Comparison of ENCODE assay signal across 8 mouse cellular contexts in genomic region chrX:13071241-13071775, GRCm38 (mm10). TPM values are rescaled to one million over a fixed set of nuclear protein-coding genes. Genes with fewer than 3 reads are reported as not detected.
DNase-seq lines count a peak whose midpoint lies in the region; ATAC-seq lines count a peak whose summit lies in the region.

Gene Usp9x (plus strand): TSS chrX:13071498.

- no peaks in the 10 kb centered on the region for H3K4me1 ChIP-seq in limb, embryonic 12.5 days (replicated peaks)
- H3K4me1 ChIP-seq in midbrain, embryonic 12.5 days, result no peaks in the 10 kb centered on the region
- no peaks in the 10 kb centered on the region for H3K4me1 ChIP-seq in stomach, embryonic 14.5 days (ENCODE audit: control insufficient read depth, insufficient read depth, low read length)

- H3K9ac ChIP-seq in limb, embryonic 12.5 days (replicated peaks), result peak within 1 kb of the TSS; percentile 85
- H3K9ac ChIP-seq in midbrain, embryonic 12.5 days (replicated peaks), result peak within 1 kb of the TSS; percentile 87
- H3K9ac ChIP-seq in stomach, embryonic 14.5 days (replicated peaks; ENCODE audit: low read depth, low read length), result peak within 1 kb of the TSS; percentile 63

- no peaks in the 10 kb centered on the region for H3K9me3 ChIP-seq in limb, embryonic 12.5 days
- H3K9me3 ChIP-seq in midbrain, embryonic 12.5 days, result no peaks in the 10 kb centered on the region
- no peaks in the 10 kb centered on the region for H3K9me3 ChIP-seq in stomach, embryonic 14.5 days (ENCODE audit: control insufficient read depth, low read depth, low read length)

- peaks cover 27% of the 10 kb centered on the region for H3K27me3 ChIP-seq in limb, embryonic 12.5 days
- H3K27me3 ChIP-seq in midbrain, embryonic 12.5 days, result peaks cover 3% of the 10 kb centered on the region
- no peaks in the 10 kb centered on the region for H3K27me3 ChIP-seq in stomach, embryonic 14.5 days (ENCODE audit: control insufficient read depth, insufficient read depth, low read length)

- H3K4me3 ChIP-seq in limb, embryonic 12.5 days (replicated peaks), result peak within 1 kb of the TSS; percentile 66
- peak within 1 kb of the TSS; percentile 72 for H3K4me3 ChIP-seq in midbrain, embryonic 12.5 days
- peak within 1 kb of the TSS; percentile 63 for H3K4me3 ChIP-seq in stomach, embryonic 14.5 days (ENCODE audit: low read depth, low read length)

- ATAC-seq in limb, embryonic 12.5 days (ENCODE audit: insufficient number of reproducible peaks, insufficient read depth, low FRiP score, low TSS enrichment, low read depth), result peak; percentile 95
- peak; percentile 92 for ATAC-seq in midbrain, embryonic 12.5 days (ENCODE audit: low FRiP score, low read depth)
- peak; percentile 91 for ATAC-seq in stomach, embryonic 14.5 days (ENCODE audit: insufficient number of reproducible peaks, insufficient read depth, low FRiP score, low read depth)

- H3K27ac ChIP-seq in limb, embryonic 12.5 days, result peak within 1 kb of the TSS; percentile 95
- H3K27ac ChIP-seq in midbrain, embryonic 12.5 days (replicated peaks), result peak within 1 kb of the TSS; percentile 96
- peak within 1 kb of the TSS; percentile 94 for H3K27ac ChIP-seq in stomach, embryonic 14.5 days (ENCODE audit: low read length)

- peak within 1 kb of the TSS; percentile 54 for H3K4me2 ChIP-seq in limb, embryonic 12.5 days
- peak within 1 kb of the TSS; percentile 53 for H3K4me2 ChIP-seq in midbrain, embryonic 12.5 days (replicated peaks)
- peak within 1 kb of the TSS; percentile 32 for H3K4me2 ChIP-seq in stomach, embryonic 14.5 days (replicated peaks; ENCODE audit: low read depth, low read length)

- 9% methylated on average over 16 of the region's 36 CpGs for WGBS in limb, embryonic 12.5 days
- WGBS in midbrain, embryonic 12.5 days, result 24% methylated on average over 34 of the region's 36 CpGs
- 8% methylated on average over 20 of the region's 36 CpGs for WGBS in stomach, embryonic 14.5 days

- peak in 1 of 2 experiments; percentile 88 for DNase-seq in layer of hippocampus, adult 18-20 months (ENCODE audit: low spot score in 2 of 2)
- no peak for DNase-seq in layer of hippocampus, adult 9-10 months (ENCODE audit: low spot score)
- DNase-seq in c-Kit-positive CD71-positive TER-119-positive erythroid progenitor cells, embryonic 14.5 days (ENCODE audit: low spot score), result peak; percentile 74
- peak; percentile 89 for DNase-seq in gastrocnemius, postnatal 14 days
- DNase-seq in hindlimb bud, embryonic 11.5 days (ENCODE audit: extremely low spot score, low read depth, low spot score), result peak; percentile 61

- no peaks in the 10 kb centered on the region for H3K36me3 ChIP-seq in limb, embryonic 12.5 days
- no peaks in the 10 kb centered on the region for H3K36me3 ChIP-seq in midbrain, embryonic 12.5 days
- H3K36me3 ChIP-seq in stomach, embryonic 14.5 days (ENCODE audit: control insufficient read depth, insufficient read depth, low read length), result no peaks in the 10 kb centered on the region

- intact Hi-C loops in gastrocnemius, postnatal 14 days (cut with DNase I; ENCODE audit: low total_unique reads), result no loop called here

RNA-seq across cellular contexts. Expression of gene Usp9x, which starts in this region (rescaled TPM):
- total RNA-seq in layer of hippocampus, adult 18-20 months (2021), result 100 to 1,000 TPM; 223 to 228 TPM
- total RNA-seq in gastrocnemius, postnatal 14 days (2021), result 100 to 1,000 TPM; 122 to 125 TPM
- polyA plus RNA-seq in limb, embryonic 12.5 days (2016; fragmentation: Nextera tagmentation; extraction: Ambion mirVana), result 47.4 and 48.5 TPM in 2 replicates
- 68.8 and 72.5 TPM in 2 replicates for polyA plus RNA-seq in midbrain, embryonic 12.5 days (2016; fragmentation: Nextera tagmentation; extraction: Ambion mirVana)
- 60.8 and 65.8 TPM in 2 replicates for polyA plus RNA-seq in stomach, embryonic 14.5 days (2014; fragmentation: Nextera tagmentation; extraction: Ambion mirVana)
